Mouse (Mus musculus): ENCODE data around the gene Metap1d. TPM values are rescaled to one million over a fixed set of nuclear protein-coding genes. Genes with fewer than 3 reads are reported as not detected.

The Metap1d gene
- polyA plus RNA-seq, 1 experiment from 2014 or later = 17.0 TPM

DNA sequence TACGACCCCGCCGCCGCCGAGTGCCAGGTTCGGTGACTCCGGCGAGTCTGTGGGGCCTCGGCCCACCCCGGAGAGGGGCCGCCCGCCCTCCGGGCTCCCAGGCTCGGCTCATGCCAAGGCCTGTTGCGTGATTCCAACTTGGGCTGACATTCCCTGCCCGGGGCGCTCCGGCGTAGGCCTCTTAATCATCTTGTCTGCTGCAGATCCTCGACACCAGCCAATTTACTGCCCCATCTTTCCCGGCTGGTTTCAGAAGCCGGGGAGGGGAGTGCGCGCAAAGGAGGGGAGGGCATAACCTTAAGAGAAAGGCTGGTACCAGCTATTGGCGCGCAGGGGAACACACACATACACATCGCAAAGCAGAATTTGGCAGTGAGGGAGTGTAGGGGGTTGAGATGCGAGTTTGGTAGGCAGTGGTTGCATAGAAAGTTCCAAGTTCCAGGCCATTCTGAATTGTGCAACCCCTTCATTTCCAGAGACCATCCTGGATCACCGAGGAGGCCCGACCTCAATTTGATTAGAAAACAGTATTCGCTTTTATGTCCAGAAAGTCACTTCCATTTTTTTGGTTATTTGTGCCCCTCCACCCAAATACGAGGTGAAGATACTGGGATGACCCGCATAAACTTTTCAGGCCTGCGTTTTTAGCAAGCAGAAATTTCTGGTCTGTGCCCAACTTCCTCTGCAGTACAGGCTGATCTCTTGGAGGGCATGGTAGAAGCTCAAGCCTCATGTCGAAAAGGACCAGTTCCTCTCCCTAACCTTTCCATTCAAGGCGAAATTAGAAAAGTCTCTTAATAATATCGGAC, 88.5 kb downstream of the Metap1d start:
- H3K27ac ChIP-seq (replicated peaks) = no peak overlapping the region
- H3K27me3 ChIP-seq (ENCODE audit: control insufficient read depth, insufficient read depth, low read length) = peaks cover 22% of the 10 kb centered on the region
- H3K4me1 ChIP-seq (replicated peaks; ENCODE audit: control insufficient read depth, insufficient read depth) = 0 out of 2 replicates have a peak, but pooled peaks cover 3% of the 10 kb centered on the region
- DNase-seq (ENCODE audit: low spot score) (no peak), ATAC-seq (ENCODE audit: low FRiP score, low TSS enrichment) (no peak)
- TF ChIP-seq EP300 (optimal IDR thresholded peaks at IDR 0.05) (no peak), CTCF (IDR thresholded peaks at IDR 0.05; ENCODE audit: low read depth) (no peak)
- WGBS = 6% methylated on average over 28 of the region's 37 CpGs
- H3K4me2 ChIP-seq (replicated peaks; ENCODE audit: low read depth) = peak overlapping the region; percentile 31
- no peaks in the 10 kb centered on the region for H3K9me3 ChIP-seq (ENCODE audit: control insufficient read depth, low read length)
- H3K36me3 ChIP-seq (ENCODE audit: control insufficient read depth, insufficient read depth, low read length) = no peaks in the 10 kb centered on the region
- H3K9ac ChIP-seq (ENCODE audit: low read length) = no peak overlapping the region
- peak overlapping the region; percentile 12; the same call in 1 of the 2 replicates for H3K4me3 ChIP-seq (ENCODE audit: low read depth, low read length)

DNA sequence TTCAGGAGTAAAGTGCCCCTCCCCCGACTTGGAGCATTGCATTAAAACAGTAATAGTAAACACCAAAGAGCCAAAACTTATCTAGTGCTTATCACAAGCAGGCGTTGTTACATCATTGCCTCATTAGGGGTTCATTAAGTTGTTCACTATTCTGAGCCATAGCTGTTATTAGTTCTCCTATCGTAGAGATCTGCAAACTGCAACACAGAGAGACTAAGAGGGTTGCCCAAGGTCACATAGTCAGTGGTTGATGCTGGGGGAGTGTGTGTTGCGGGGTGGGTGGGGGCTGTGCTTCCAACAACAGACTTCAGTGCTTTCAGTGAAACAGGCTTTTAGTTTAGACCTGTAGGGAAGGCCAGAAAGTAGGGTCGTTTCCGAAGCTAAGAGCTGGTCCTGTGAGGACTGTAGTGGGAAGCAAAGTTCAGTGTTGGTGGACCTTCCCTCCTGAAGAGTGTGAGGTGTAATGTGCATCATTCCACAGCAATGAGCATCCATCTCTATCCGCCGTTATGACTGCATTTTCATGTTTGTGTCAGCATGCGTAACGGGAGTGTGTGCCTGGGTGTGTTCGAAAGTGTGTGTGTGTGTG, 89.2 kb downstream of the Metap1d start:
- Histone ChIP-seq H3K27ac (replicated peaks) (no peak overlapping the region), H3K36me3 (ENCODE audit: control insufficient read depth, insufficient read depth, low read length) (no peaks in the 10 kb centered on the region), H3K9me3 (ENCODE audit: control insufficient read depth, low read length) (no peaks in the 10 kb centered on the region), H3K4me1 (replicated peaks; ENCODE audit: control insufficient read depth, insufficient read depth) (0 out of 2 replicates have a peak, but pooled peaks cover 3% of the 10 kb centered on the region), H3K4me2 (replicated peaks; ENCODE audit: low read depth) (no peak overlapping the region; the same call in 1 of the 2 replicates), H3K4me3 (ENCODE audit: low read depth, low read length) (peak overlapping the region; percentile 24; the same call in 1 of the 2 replicates), H3K27me3 (ENCODE audit: control insufficient read depth, insufficient read depth, low read length) (peaks cover 24% of the 10 kb centered on the region), H3K9ac (ENCODE audit: low read length) (no peak overlapping the region)
- 9% methylated on average over 11 of the region's 11 CpGs for WGBS
- no peak for TF ChIP-seq EP300 (optimal IDR thresholded peaks at IDR 0.05)
- TF ChIP-seq CTCF (IDR thresholded peaks at IDR 0.05; ENCODE audit: low read depth) = no peak
- no peak for ATAC-seq (ENCODE audit: low FRiP score, low TSS enrichment)
- DNase-seq (ENCODE audit: low spot score) = no peak

DNA sequence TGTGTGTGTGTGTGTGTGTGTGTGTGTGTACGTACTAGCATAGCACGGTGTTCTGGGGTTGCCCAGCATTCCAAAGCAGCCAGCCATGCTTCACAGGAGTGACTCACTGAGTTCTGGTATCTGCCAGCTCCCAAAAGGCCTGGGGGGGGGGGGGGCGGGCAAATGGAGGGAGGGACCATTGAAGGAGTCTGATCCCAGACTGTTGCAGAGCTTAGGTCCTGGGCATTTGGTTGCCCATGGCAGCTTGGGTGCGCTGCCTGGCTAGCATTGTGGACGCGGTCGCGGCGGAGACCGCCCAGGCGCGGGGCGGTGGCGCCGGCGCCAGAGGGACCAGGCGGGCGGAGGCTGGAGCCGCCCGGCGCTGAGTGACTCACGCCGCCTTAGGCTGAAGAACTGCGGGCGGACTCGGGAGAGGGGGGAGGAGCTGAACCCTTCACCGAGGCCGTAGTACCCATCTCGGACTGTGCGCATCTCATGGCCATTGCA, 89.8 kb downstream of the Metap1d start:
- Histone ChIP-seq H3K9ac (ENCODE audit: low read length) (no peak overlapping the region; the same call in 1 of the 2 replicates), H3K4me3 (ENCODE audit: low read depth, low read length) (peak overlapping the region; percentile 24), H3K27me3 (ENCODE audit: control insufficient read depth, insufficient read depth, low read length) (peaks cover 24% of the 10 kb centered on the region), H3K9me3 (ENCODE audit: control insufficient read depth, low read length) (no peaks in the 10 kb centered on the region), H3K27ac (replicated peaks) (no peak overlapping the region), H3K4me2 (replicated peaks; ENCODE audit: low read depth) (peak overlapping the region; percentile 35), H3K4me1 (replicated peaks; ENCODE audit: control insufficient read depth, insufficient read depth) (0 out of 2 replicates have a peak, but pooled peaks cover 3% of the 10 kb centered on the region), H3K36me3 (ENCODE audit: control insufficient read depth, insufficient read depth, low read length) (no peaks in the 10 kb centered on the region)
- TF ChIP-seq EP300 (optimal IDR thresholded peaks at IDR 0.05) (no peak), CTCF (IDR thresholded peaks at IDR 0.05; ENCODE audit: low read depth) (no peak)
- ATAC-seq (ENCODE audit: low FRiP score, low TSS enrichment) = peak; percentile 91
- DNase-seq (ENCODE audit: low spot score) = peak; percentile 80
- under 1% methylated on average over 28 of the region's 30 CpGs for WGBS

DNA sequence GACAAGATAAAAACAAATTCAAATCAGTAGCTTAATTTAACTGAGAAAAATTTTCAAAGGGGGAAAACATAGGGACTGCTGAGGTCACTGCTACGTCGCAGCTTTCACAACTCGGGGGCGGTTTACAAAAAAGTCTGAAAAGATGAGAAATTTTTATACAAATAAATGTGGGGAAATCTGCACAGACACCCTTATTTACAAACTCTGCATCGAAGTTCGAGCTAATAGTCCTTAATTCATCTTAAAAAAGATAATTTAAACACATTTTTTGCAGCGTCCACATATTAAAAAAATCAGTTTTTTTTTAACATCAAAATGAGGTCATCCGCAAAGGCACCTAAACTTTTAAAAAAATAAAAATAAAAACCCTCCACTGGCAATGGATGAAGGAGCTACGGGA, 90.5 kb downstream of the Metap1d start:
- no peak for TF ChIP-seq CTCF (IDR thresholded peaks at IDR 0.05; ENCODE audit: low read depth)
- TF ChIP-seq EP300 (optimal IDR thresholded peaks at IDR 0.05) = no peak
- Histone ChIP-seq H3K4me2 (replicated peaks; ENCODE audit: low read depth) (no peak overlapping the region), H3K27ac (replicated peaks) (no peak overlapping the region), H3K9me3 (ENCODE audit: control insufficient read depth, low read length) (no peaks in the 10 kb centered on the region), H3K27me3 (ENCODE audit: control insufficient read depth, insufficient read depth, low read length) (peaks cover 17% of the 10 kb centered on the region), H3K9ac (ENCODE audit: low read length) (no peak overlapping the region), H3K4me1 (replicated peaks; ENCODE audit: control insufficient read depth, insufficient read depth) (0 out of 2 replicates have a peak, but pooled peaks cover 3% of the 10 kb centered on the region), H3K4me3 (ENCODE audit: low read depth, low read length) (peak overlapping the region; percentile 13; the same call in 1 of the 2 replicates), H3K36me3 (ENCODE audit: control insufficient read depth, insufficient read depth, low read length) (no peaks in the 10 kb centered on the region)
- ATAC-seq (ENCODE audit: low FRiP score, low TSS enrichment) (no peak), DNase-seq (ENCODE audit: low spot score) (no peak)
- WGBS = 7% methylated on average over 9 of the region's 9 CpGs

DNA sequence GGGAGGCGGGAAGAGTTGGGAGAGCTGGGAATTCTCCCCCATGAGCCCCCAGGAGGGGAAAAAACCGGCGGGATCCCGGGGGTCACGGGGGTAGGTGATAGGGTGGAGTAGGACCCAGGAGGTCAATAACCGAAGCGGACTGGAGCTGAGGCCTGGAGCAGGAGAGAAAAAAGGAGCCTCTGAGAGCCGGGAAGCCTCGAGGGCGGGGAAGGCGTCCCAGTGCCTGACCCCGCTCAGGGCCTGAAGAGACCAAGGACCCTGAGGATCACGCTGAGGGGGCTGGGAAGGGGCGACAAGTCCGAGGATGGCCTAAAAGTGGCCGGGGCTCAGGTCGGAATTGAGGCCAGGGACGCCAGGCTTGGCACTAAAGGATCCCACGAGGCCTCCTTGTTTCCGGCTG, 90.9 kb downstream of the Metap1d start:
- TF ChIP-seq CTCF (IDR thresholded peaks at IDR 0.05; ENCODE audit: low read depth) = no peak
- 4% methylated on average over 20 of the region's 20 CpGs for WGBS
- Histone ChIP-seq H3K4me2 (replicated peaks; ENCODE audit: low read depth) (no peak overlapping the region), H3K9me3 (ENCODE audit: control insufficient read depth, low read length) (no peaks in the 10 kb centered on the region), H3K36me3 (ENCODE audit: control insufficient read depth, insufficient read depth, low read length) (no peaks in the 10 kb centered on the region), H3K9ac (ENCODE audit: low read length) (no peak overlapping the region), H3K4me1 (replicated peaks; ENCODE audit: control insufficient read depth, insufficient read depth) (0 out of 2 replicates have a peak, but pooled peaks cover 3% of the 10 kb centered on the region), H3K27ac (replicated peaks) (no peak overlapping the region), H3K4me3 (ENCODE audit: low read depth, low read length) (peak overlapping the region; percentile 13; the same call in 1 of the 2 replicates), H3K27me3 (ENCODE audit: control insufficient read depth, insufficient read depth, low read length) (peaks cover 16% of the 10 kb centered on the region)
- ATAC-seq (ENCODE audit: low FRiP score, low TSS enrichment) (no peak), DNase-seq (ENCODE audit: low spot score) (no peak)

Measured in stomach, postnatal 0 days (tissue).